Mouse (Mus musculus): ENCODE measurements around the gene Traf6. TPM values are rescaled to one million over a fixed set of nuclear protein-coding genes. Genes with fewer than 3 reads are reported as not detected.

Gene Traf6
- polyA plus RNA-seq, 1 experiment from 2014 or later, result 15.4 TPM

DNA sequence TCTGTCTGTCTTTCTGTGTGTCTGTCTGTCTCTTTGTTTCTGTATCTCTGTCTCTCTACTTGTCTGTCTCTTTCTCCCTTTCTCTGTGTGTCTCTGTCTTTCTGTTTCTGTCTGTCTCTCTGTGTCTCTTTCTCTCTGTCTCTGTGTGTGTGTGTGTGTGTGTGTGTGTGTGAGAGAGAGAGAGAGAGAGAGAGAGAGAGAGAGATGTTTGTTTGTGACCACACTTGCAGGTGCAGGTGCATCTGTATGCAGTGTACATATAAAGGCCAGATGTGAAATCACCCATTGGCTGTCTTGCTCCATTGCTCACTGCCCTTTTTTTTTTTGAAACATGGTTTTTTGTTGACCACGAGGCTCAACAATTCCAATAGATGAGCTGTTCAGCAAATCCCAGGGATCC, 27.8 kb upstream of the Traf6 start:
- no peaks in the 10 kb centered on the region for H3K36me3 ChIP-seq (ENCODE audit: insufficient read depth)
- no peak for ATAC-seq (ENCODE audit: insufficient read depth)
- H3K4me3 ChIP-seq (ENCODE audit: low read depth, low read length), result no peak overlapping the region
- no peaks in the 10 kb centered on the region for H3K27me3 ChIP-seq (ENCODE audit: insufficient read depth, low read length)
- 77% methylated on average over 1 of the region's 1 CpGs for whole genome bisulfite sequencing
- no peak overlapping the region for H3K4me2 ChIP-seq
- no peak for DNase-seq
- no peak overlapping the region for H3K9ac ChIP-seq
- no peaks in the 10 kb centered on the region for H3K9me3 ChIP-seq (ENCODE audit: low read depth, low read length)
- no peaks in the 10 kb centered on the region for H3K4me1 ChIP-seq (ENCODE audit: insufficient read depth)
- H3K27ac ChIP-seq (ENCODE audit: low read depth), result no peak overlapping the region
- no peak for TF ChIP-seq CTCF (IDR thresholded peaks at IDR 0.05; ENCODE audit: low read depth)

DNA sequence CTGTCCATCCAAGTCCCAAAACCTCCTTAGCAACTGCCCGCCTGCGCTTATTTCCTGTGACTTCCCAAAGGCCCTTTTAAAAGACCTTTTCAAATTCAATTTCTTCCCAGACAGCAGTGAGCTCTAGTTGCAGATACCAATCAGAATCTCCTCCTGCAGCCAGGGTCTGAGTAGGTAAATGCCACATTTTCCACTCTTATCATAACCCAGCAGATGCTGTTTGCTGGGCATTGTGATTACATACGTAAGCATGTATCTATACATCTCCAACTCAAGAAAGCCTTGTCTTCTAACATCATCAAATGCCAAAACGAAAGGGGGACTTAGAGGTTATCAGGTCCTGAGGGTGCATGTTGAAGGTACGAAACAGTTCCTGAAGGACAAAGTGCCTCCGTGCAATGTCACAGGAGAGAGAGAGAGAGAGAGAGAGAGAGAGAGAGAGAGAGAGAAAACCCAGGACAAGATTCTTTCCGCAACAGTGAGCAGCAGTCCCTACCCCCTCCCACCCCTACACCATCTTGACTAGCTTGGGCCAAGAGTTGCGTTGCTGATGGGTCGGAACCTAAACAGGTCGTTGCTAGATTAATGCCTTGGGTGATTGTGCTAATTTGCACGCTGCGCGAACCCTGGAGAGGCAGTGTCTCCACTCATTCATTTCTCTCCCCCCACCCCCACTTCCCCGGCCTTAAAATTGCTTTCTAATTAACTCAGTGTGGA, 25.9 kb upstream of the Traf6 start:
- Histone ChIP-seq H3K27ac (ENCODE audit: low read depth) (no peak overlapping the region), H3K4me1 (ENCODE audit: insufficient read depth) (no peaks in the 10 kb centered on the region), H3K9me3 (ENCODE audit: low read depth, low read length) (no peaks in the 10 kb centered on the region), H3K4me2 (peak overlapping the region; percentile 49), H3K36me3 (ENCODE audit: insufficient read depth) (no peaks in the 10 kb centered on the region), H3K4me3 (ENCODE audit: low read depth, low read length) (no peak overlapping the region), H3K9ac (no peak overlapping the region), H3K27me3 (ENCODE audit: insufficient read depth, low read length) (no peaks in the 10 kb centered on the region)
- 36% methylated on average over 14 of the region's 14 CpGs for WGBS
- DNase-seq (no peak), ATAC-seq (ENCODE audit: insufficient read depth) (peak; percentile 28; the same call in 1 of the 2 replicates)
- TF ChIP-seq CTCF (IDR thresholded peaks at IDR 0.05; ENCODE audit: low read depth), result no peak

DNA sequence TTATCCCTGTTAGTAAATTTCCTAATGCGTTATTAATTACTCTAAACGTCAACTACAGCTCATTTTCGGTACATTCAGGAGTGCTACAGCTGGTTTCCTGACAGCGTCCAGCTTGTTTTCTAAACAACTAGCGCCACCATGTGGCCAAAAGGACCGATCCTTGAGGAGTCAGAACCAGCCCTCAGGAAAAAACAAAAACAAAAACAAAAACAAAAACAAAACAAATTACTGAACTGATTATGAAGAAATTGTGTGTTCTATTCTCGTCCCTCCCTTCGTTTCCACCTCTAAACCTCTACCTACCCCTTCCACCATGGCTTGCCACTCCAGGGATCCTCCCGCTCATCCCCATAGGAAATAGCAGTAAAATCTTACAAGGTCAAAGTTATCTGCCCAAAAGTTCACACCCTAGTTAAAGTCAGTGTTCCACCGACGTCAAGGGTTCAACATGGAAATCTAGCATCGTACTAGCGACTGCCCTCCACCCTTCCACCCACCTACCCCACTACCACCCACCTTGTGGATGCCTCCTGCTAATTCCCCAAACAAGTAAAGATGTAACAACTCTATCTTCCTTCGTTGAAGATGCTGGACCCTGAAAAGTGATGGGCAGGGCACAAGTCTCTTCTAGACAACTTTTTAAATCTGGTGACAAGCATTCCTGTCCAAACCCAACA, 25.2 kb upstream of the Traf6 start:
- Histone ChIP-seq H3K9ac (no peak overlapping the region), H3K36me3 (ENCODE audit: insufficient read depth) (no peaks in the 10 kb centered on the region), H3K4me1 (ENCODE audit: insufficient read depth) (no peaks in the 10 kb centered on the region), H3K4me3 (ENCODE audit: low read depth, low read length) (no peak overlapping the region), H3K4me2 (peak overlapping the region; percentile 49), H3K9me3 (ENCODE audit: low read depth, low read length) (no peaks in the 10 kb centered on the region), H3K27me3 (ENCODE audit: insufficient read depth, low read length) (no peaks in the 10 kb centered on the region), H3K27ac (ENCODE audit: low read depth) (no peak overlapping the region)
- ATAC-seq (ENCODE audit: insufficient read depth) (peak; percentile 82; the same call in 1 of the 2 replicates), DNase-seq (peak; percentile 93)
- peak; percentile 72 for TF ChIP-seq CTCF (IDR thresholded peaks at IDR 0.05; ENCODE audit: low read depth)
- WGBS, result 20% methylated on average over 14 of the region's 14 CpGs

DNA sequence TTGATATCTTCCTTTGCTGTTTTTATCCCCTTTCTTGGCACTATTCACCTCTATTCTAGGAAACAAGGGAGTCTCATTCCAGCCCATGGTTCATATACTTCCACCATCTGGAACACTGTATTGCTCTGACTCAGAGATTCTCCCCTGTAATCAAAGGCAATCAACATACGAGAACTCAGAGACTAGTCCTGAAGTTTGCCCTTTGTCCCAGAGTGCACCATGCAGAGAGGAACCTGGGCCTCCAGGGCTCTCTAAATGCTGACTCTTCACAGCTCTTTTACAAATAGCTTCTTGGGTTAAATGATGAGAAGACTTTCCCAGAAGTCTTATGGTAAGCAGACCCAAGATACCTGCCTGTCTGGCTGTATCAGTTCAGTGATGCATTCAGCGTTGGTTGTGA, 17.7 kb upstream of the Traf6 start:
- Histone ChIP-seq H3K9me3 (ENCODE audit: low read depth, low read length) (no peaks in the 10 kb centered on the region), H3K27ac (ENCODE audit: low read depth) (no peak overlapping the region), H3K36me3 (ENCODE audit: insufficient read depth) (no peaks in the 10 kb centered on the region), H3K4me1 (ENCODE audit: insufficient read depth) (no peaks in the 10 kb centered on the region), H3K27me3 (ENCODE audit: insufficient read depth, low read length) (no peaks in the 10 kb centered on the region), H3K4me2 (no peak overlapping the region), H3K4me3 (ENCODE audit: low read depth, low read length) (no peak overlapping the region), H3K9ac (no peak overlapping the region)
- 64% methylated on average over 2 of the region's 2 CpGs for WGBS
- no peak for DNase-seq
- no peak for ATAC-seq (ENCODE audit: insufficient read depth)
- TF ChIP-seq CTCF (IDR thresholded peaks at IDR 0.05; ENCODE audit: low read depth), result no peak

DNA sequence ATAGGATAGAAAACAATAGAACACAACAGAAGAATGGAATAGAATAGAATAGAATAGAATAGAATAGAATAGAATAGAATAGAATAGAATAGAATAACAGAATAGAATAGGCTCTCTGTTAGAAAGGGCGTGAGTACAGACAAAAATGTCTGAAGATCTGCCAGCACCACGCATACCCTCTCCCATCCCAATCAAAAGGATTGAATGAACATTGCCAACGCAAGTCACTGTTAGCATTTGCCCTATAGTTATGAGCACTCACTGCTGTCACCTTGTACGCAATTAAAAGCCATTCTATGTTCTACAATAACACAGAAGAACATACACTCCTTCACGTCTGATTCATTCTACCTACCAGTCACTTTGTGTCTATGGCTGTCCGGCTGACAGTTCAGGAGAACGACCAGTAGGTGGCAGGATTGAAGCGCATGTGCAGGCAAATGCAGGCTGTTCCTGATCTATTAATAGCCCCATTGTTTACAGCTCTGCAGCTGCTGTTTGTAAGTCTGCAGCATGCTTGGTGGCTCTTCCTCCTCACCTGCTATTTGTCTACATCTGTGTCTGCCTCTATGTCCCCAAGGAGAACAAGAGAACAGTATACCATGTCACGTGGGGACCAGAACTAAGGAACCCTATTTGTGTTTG, 13.0 kb upstream of the Traf6 start:
- no peak overlapping the region for H3K27ac ChIP-seq (ENCODE audit: low read depth)
- no peak overlapping the region for H3K9ac ChIP-seq
- H3K36me3 ChIP-seq (ENCODE audit: insufficient read depth), result no peaks in the 10 kb centered on the region
- H3K4me2 ChIP-seq, result no peak overlapping the region
- ATAC-seq (ENCODE audit: insufficient read depth), result peak; percentile 77
- WGBS, result 19% methylated on average over 9 of the region's 9 CpGs
- no peak overlapping the region for H3K4me3 ChIP-seq (ENCODE audit: low read depth, low read length)
- peak; percentile 92 for DNase-seq
- H3K4me1 ChIP-seq (ENCODE audit: insufficient read depth), result no peaks in the 10 kb centered on the region
- no peaks in the 10 kb centered on the region for H3K27me3 ChIP-seq (ENCODE audit: insufficient read depth, low read length)
- TF ChIP-seq CTCF (IDR thresholded peaks at IDR 0.05; ENCODE audit: low read depth), result peak; percentile 95
- H3K9me3 ChIP-seq (ENCODE audit: low read depth, low read length), result no peaks in the 10 kb centered on the region

DNA sequence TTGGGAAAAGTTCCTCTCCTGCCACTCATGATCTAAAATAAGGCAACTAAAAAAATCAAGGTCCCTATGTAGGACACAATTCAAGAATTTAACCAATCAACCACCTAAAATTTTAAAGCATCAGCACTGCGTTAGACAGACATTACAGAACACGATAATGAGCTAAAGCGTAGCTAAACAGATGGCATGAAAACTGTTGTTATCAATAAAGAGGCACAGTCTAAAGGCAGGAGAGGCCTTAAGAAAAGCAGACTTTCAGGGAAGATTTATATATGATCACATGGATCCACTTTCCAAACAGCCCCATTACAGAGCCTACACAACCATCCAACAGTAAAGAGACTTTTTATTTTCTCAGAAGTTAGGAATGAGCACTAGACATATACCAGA, 12.5 kb upstream of the Traf6 start:
- Histone ChIP-seq H3K4me2 (no peak overlapping the region), H3K9ac (no peak overlapping the region), H3K4me1 (ENCODE audit: insufficient read depth) (no peaks in the 10 kb centered on the region), H3K4me3 (ENCODE audit: low read depth, low read length) (no peak overlapping the region), H3K27me3 (ENCODE audit: insufficient read depth, low read length) (no peaks in the 10 kb centered on the region), H3K36me3 (ENCODE audit: insufficient read depth) (no peaks in the 10 kb centered on the region), H3K9me3 (ENCODE audit: low read depth, low read length) (no peaks in the 10 kb centered on the region), H3K27ac (ENCODE audit: low read depth) (no peak overlapping the region)
- TF ChIP-seq CTCF (IDR thresholded peaks at IDR 0.05; ENCODE audit: low read depth), result no peak
- ATAC-seq (ENCODE audit: insufficient read depth) (no peak), DNase-seq (no peak)
- WGBS, result 81% methylated on average over 3 of the region's 3 CpGs

DNA sequence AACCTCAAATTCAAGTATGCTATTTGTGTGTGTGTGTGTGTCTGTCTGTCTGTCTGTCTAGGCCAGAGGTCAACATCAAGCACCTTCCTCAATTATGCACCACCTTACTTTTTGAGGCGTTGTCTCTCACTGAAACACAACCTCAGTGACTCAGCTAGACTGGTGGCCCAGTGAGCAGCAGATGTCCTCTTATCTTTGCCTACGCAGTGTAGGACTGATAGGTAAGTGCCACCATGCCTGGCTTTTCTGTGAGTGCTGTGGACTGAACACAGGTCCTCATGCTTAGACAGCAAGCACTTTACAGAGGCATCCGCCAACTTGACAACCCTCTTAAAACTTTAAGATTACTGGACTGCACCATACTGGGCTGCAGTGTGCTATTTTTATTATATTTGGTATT, 9.5 kb upstream of the Traf6 start:
- ATAC-seq (ENCODE audit: insufficient read depth) (no peak), DNase-seq (no peak)
- WGBS, result 75% methylated on average over 3 of the region's 3 CpGs
- TF ChIP-seq CTCF (IDR thresholded peaks at IDR 0.05; ENCODE audit: low read depth), result no peak
- Histone ChIP-seq H3K4me3 (ENCODE audit: low read depth, low read length) (no peak overlapping the region), H3K36me3 (ENCODE audit: insufficient read depth) (no peaks in the 10 kb centered on the region), H3K9ac (no peak overlapping the region), H3K9me3 (ENCODE audit: low read depth, low read length) (no peaks in the 10 kb centered on the region), H3K4me1 (ENCODE audit: insufficient read depth) (no peaks in the 10 kb centered on the region), H3K27ac (ENCODE audit: low read depth) (no peak overlapping the region), H3K27me3 (ENCODE audit: insufficient read depth, low read length) (no peaks in the 10 kb centered on the region), H3K4me2 (no peak overlapping the region)

All from lung, embryonic 14.5 days (tissue).